8 mouse cellular contexts compared by ENCODE assay signal in genomic region chr9:64173666-64174220, GRCm38 (mm10). TPM values are rescaled to one million over a fixed set of nuclear protein-coding genes. Genes with fewer than 3 reads are reported as not detected.
DNase-seq lines count a peak whose midpoint lies in the region; ATAC-seq and TF ChIP-seq lines count a peak whose summit lies in the region.

No protein-coding gene starts in this region.

- no peak for ATAC-seq in kidney, postnatal 0 days (replicated peaks; ENCODE audit: low FRiP score, low read depth)
- ATAC-seq in hindbrain, postnatal 0 days = no peak
- ATAC-seq in midbrain, postnatal 0 days (ENCODE audit: low FRiP score) = no peak

- no peak for TF ChIP-seq CTCF in kidney, postnatal 0 days (IDR thresholded peaks at IDR 0.05; ENCODE audit: low read depth)
- TF ChIP-seq CTCF in hindbrain, postnatal 0 days (IDR thresholded peaks at IDR 0.05; ENCODE audit: low read depth) = no peak
- TF ChIP-seq CTCF in midbrain, postnatal 0 days (IDR thresholded peaks at IDR 0.05) = no peak

- no peak for DNase-seq in kidney, postnatal 0 days (ENCODE audit: low spot score)
- DNase-seq in kidney, adult 11 months = no peak
- DNase-seq in hindbrain, postnatal 0 days (ENCODE audit: low spot score) = no peak
- no peak for DNase-seq in midbrain, postnatal 0 days (ENCODE audit: low spot score)
- DNase-seq in adrenal gland, adult 2 months = no peak
- DNase-seq in adrenal gland, postnatal 36 days = no peak
- no peak for DNase-seq in adrenal gland, adult (ENCODE audit: inconsistent age in 2 of 2, low spot score in 1 of 2)

- H3K36me3 ChIP-seq in kidney, postnatal 0 days (ENCODE audit: insufficient read depth, low read length) = peaks cover 32% of the 10 kb centered on the region
- peaks cover 28% of the 10 kb centered on the region for H3K36me3 ChIP-seq in hindbrain, postnatal 0 days (ENCODE audit: insufficient read depth, low read length)
- peaks cover 35% of the 10 kb centered on the region for H3K36me3 ChIP-seq in midbrain, postnatal 0 days (ENCODE audit: insufficient read depth, low read length)

- H3K4me2 ChIP-seq in kidney, postnatal 0 days (ENCODE audit: low read length) = peak overlapping the region; percentile 62
- peak overlapping the region; percentile 77 for H3K4me2 ChIP-seq in hindbrain, postnatal 0 days (ENCODE audit: low read depth, low read length)
- peak overlapping the region; percentile 75 for H3K4me2 ChIP-seq in midbrain, postnatal 0 days (ENCODE audit: low read depth, low read length, poor library complexity, severe bottlenecking)

- peak overlapping the region; percentile 98 for H3K4me3 ChIP-seq in kidney, postnatal 0 days (replicated peaks; ENCODE audit: low read depth, low read length)
- peak overlapping the region; percentile 88 for H3K4me3 ChIP-seq in brown adipose tissue, adult 24 weeks (ENCODE audit: insufficient read depth, low read depth, low read length)
- peak overlapping the region; percentile 83 for H3K4me3 ChIP-seq in hindbrain, postnatal 0 days (ENCODE audit: low read length)
- H3K4me3 ChIP-seq in midbrain, postnatal 0 days (ENCODE audit: low read depth, low read length) = peak overlapping the region; percentile 61

- H3K27me3 ChIP-seq in kidney, postnatal 0 days (ENCODE audit: insufficient read depth, low read length) = no peaks in the 10 kb centered on the region
- H3K27me3 ChIP-seq in hindbrain, postnatal 0 days (ENCODE audit: insufficient read depth, low read length) = no peaks in the 10 kb centered on the region
- H3K27me3 ChIP-seq in midbrain, postnatal 0 days (ENCODE audit: insufficient read depth, low read length) = no peaks in the 10 kb centered on the region

- peaks cover 3% of the 10 kb centered on the region; the same call in 1 of the 2 replicates for H3K4me1 ChIP-seq in kidney, postnatal 0 days (replicated peaks; ENCODE audit: insufficient read depth, low read length)
- no peaks in the 10 kb centered on the region for H3K4me1 ChIP-seq in brown adipose tissue, adult 24 weeks (ENCODE audit: control insufficient read depth, insufficient read depth, insufficient read length, low read length)
- peaks cover 7% of the 10 kb centered on the region; the same call in 1 of the 2 replicates for H3K4me1 ChIP-seq in hindbrain, postnatal 0 days (ENCODE audit: insufficient read depth, low read length)
- H3K4me1 ChIP-seq in midbrain, postnatal 0 days (ENCODE audit: insufficient read depth, low read length) = no peaks in the 10 kb centered on the region; the same call in 1 of the 2 replicates

- H3K9me3 ChIP-seq in kidney, postnatal 0 days (replicated peaks; ENCODE audit: low read length) = no peaks in the 10 kb centered on the region
- no peaks in the 10 kb centered on the region for H3K9me3 ChIP-seq in hindbrain, postnatal 0 days (ENCODE audit: low read length)
- no peaks in the 10 kb centered on the region for H3K9me3 ChIP-seq in midbrain, postnatal 0 days (ENCODE audit: low read length)

- peak overlapping the region; percentile 95 for H3K9ac ChIP-seq in kidney, postnatal 0 days (ENCODE audit: low read depth, low read length)
- H3K9ac ChIP-seq in hindbrain, postnatal 0 days (replicated peaks; ENCODE audit: low read length) = peak overlapping the region; percentile 82
- peak overlapping the region; percentile 59 for H3K9ac ChIP-seq in midbrain, postnatal 0 days (replicated peaks; ENCODE audit: low read length, poor library complexity, severe bottlenecking)

- under 1% methylated on average over 16 of the region's 16 CpGs for WGBS in kidney, postnatal 0 days
- WGBS in hindbrain, postnatal 0 days = 1% methylated on average over 16 of the region's 16 CpGs
- under 1% methylated on average over 16 of the region's 16 CpGs for WGBS in midbrain, postnatal 0 days

- peak overlapping the region; percentile 85 for H3K27ac ChIP-seq in kidney, postnatal 0 days
- peak overlapping the region; percentile 85 for H3K27ac ChIP-seq in brown adipose tissue, adult 24 weeks (replicated peaks; ENCODE audit: low read depth, low read length)
- H3K27ac ChIP-seq in hindbrain, postnatal 0 days = peak overlapping the region; percentile 85
- H3K27ac ChIP-seq in midbrain, postnatal 0 days (ENCODE audit: low read depth, low read length) = peak overlapping the region; percentile 68

RNA-seq across cellular contexts. Expression of gene Rpl4, which starts 0.6 kb away (rescaled TPM):
- 1,162 and 1,196 TPM in 2 replicates for polyA plus RNA-seq in kidney, postnatal 0 days (2015; fragmentation: Nextera tagmentation; extraction: Ambion mirVana)
- 420 and 430 TPM in 2 replicates for polyA plus RNA-seq in brown adipose tissue, adult 24 weeks (2012; ENCODE audit: insufficient read depth, insufficient read length, missing spikeins)
- 588 and 616 TPM in 2 replicates for total RNA-seq in hindbrain, postnatal 0 days (2014; rRNA removed)
- polyA plus RNA-seq in hindbrain, postnatal 0 days (2015; fragmentation: Nextera tagmentation; extraction: Ambion mirVana) = 620 and 630 TPM in 2 replicates
- total RNA-seq in midbrain, postnatal 0 days (2014; rRNA removed) = 541 and 706 TPM in 2 replicates
- polyA plus RNA-seq in midbrain, postnatal 0 days (2015; fragmentation: Nextera tagmentation; extraction: Ambion mirVana) = 597 and 607 TPM in 2 replicates
- total RNA-seq in adrenal gland, adult 2 months (2021) = 1,000 to 10,000 TPM in 1 of 2 experiments, 100 to 1,000 TPM in 1; 966 to 1,016 TPM
- 83.8 and 120 TPM in 2 replicates for polyA plus RNA-seq in adrenal gland, adult 2 months (2012; rRNA removed)
- 1,000 to 10,000 TPM in 1 of 2 experiments, 100 to 1,000 TPM in 1; 960 to 1,012 TPM for total RNA-seq in adrenal gland, postnatal 36 days (2021)

RNA-seq across cellular contexts. Expression of gene Zwilch, which starts 0.8 kb away (rescaled TPM):
- polyA plus RNA-seq in kidney, postnatal 0 days (2015; fragmentation: Nextera tagmentation; extraction: Ambion mirVana) = 7.5 and 8.6 TPM in 2 replicates
- 2.3 TPM in 1 of 2 replicates, not detected in the other for polyA plus RNA-seq in brown adipose tissue, adult 24 weeks (2012; ENCODE audit: insufficient read depth, insufficient read length, missing spikeins)
- 4.0 and 13.6 TPM in 2 replicates for total RNA-seq in hindbrain, postnatal 0 days (2014; rRNA removed)
- polyA plus RNA-seq in hindbrain, postnatal 0 days (2015; fragmentation: Nextera tagmentation; extraction: Ambion mirVana) = 3.4 and 3.5 TPM in 2 replicates
- total RNA-seq in midbrain, postnatal 0 days (2014; rRNA removed) = 7.7 and 12.0 TPM in 2 replicates
- polyA plus RNA-seq in midbrain, postnatal 0 days (2015; fragmentation: Nextera tagmentation; extraction: Ambion mirVana) = 2.0 and 2.5 TPM in 2 replicates
- 1 to 10 TPM; 2.1 to 5.4 TPM for total RNA-seq in adrenal gland, adult 2 months (2021)
- polyA plus RNA-seq in adrenal gland, adult 2 months (2012; rRNA removed) = 0.50 and 0.55 TPM in 2 replicates
- total RNA-seq in adrenal gland, postnatal 36 days (2021) = 1 to 10 TPM; 2.7 to 4.0 TPM

RNA-seq across cellular contexts. Expression of gene Snapc5, which starts 5.3 kb away (rescaled TPM):
- polyA plus RNA-seq in kidney, postnatal 0 days (2015; fragmentation: Nextera tagmentation; extraction: Ambion mirVana) = 25.8 and 29.6 TPM in 2 replicates
- polyA plus RNA-seq in brown adipose tissue, adult 24 weeks (2012; ENCODE audit: insufficient read depth, insufficient read length, missing spikeins) = 62.6 and 69.4 TPM in 2 replicates
- 1.9 and 5.9 TPM in 2 replicates for total RNA-seq in hindbrain, postnatal 0 days (2014; rRNA removed)
- polyA plus RNA-seq in hindbrain, postnatal 0 days (2015; fragmentation: Nextera tagmentation; extraction: Ambion mirVana) = 34.4 and 35.0 TPM in 2 replicates
- total RNA-seq in midbrain, postnatal 0 days (2014; rRNA removed) = 6.3 and 7.0 TPM in 2 replicates
- 24.4 and 25.9 TPM in 2 replicates for polyA plus RNA-seq in midbrain, postnatal 0 days (2015; fragmentation: Nextera tagmentation; extraction: Ambion mirVana)
- total RNA-seq in adrenal gland, adult 2 months (2021) = 10 to 100 TPM; 26.0 to 28.5 TPM
- polyA plus RNA-seq in adrenal gland, adult 2 months (2012; rRNA removed) = 2.1 and 2.2 TPM in 2 replicates
- 10 to 100 TPM; 20.7 to 21.3 TPM for total RNA-seq in adrenal gland, postnatal 36 days (2021)

RNA-seq across cellular contexts. Expression of gene Lctl, which starts 56.8 kb away (rescaled TPM):
- polyA plus RNA-seq in kidney, postnatal 0 days (2015; fragmentation: Nextera tagmentation; extraction: Ambion mirVana) = 0.23 and 0.29 TPM in 2 replicates
- polyA plus RNA-seq in brown adipose tissue, adult 24 weeks (2012; ENCODE audit: insufficient read depth, insufficient read length, missing spikeins) = 57.9 and 76.0 TPM in 2 replicates
- total RNA-seq in hindbrain, postnatal 0 days (2014; rRNA removed) = not detected in 2 replicates
- 0.10 TPM in 1 of 2 replicates, not detected in the other for polyA plus RNA-seq in hindbrain, postnatal 0 days (2015; fragmentation: Nextera tagmentation; extraction: Ambion mirVana)
- not detected in 2 replicates for total RNA-seq in midbrain, postnatal 0 days (2014; rRNA removed)
- polyA plus RNA-seq in midbrain, postnatal 0 days (2015; fragmentation: Nextera tagmentation; extraction: Ambion mirVana) = not detected in 2 replicates
- under 1 TPM; 0.55 to 0.72 TPM for total RNA-seq in adrenal gland, adult 2 months (2021)
- 6.9 and 10.6 TPM in 2 replicates for polyA plus RNA-seq in adrenal gland, adult 2 months (2012; rRNA removed)
- total RNA-seq in adrenal gland, postnatal 36 days (2021) = 1 to 10 TPM in 1 of 2 experiments, under 1 TPM in 1; 0.69 to 2.6 TPM
